Mouse (Mus musculus): ENCODE data around the gene Smc1b. TPM values are rescaled to one million over a fixed set of nuclear protein-coding genes. Genes with fewer than 3 reads are reported as not detected.
"Not testable (repeated sequence)": the region's sequence is repeated elsewhere in the genome, so short reads cannot be mapped to it uniquely, and the experiment has no call there.

Gene Smc1b
- polyA plus RNA-seq, 1 experiment from 2014 or later, result 0.18 TPM

- H3K27me3 ChIP-seq (ENCODE audit: control insufficient read depth, insufficient read depth, low read length); H3K9ac ChIP-seq (replicated peaks; ENCODE audit: low read length); H3K4me3 ChIP-seq (ENCODE audit: low read depth, low read length); H3K4me1 ChIP-seq (ENCODE audit: control insufficient read depth, insufficient read depth, low read length); H3K36me3 ChIP-seq (replicated peaks; ENCODE audit: control insufficient read depth, insufficient read depth, low read depth, low read length); H3K27ac ChIP-seq (replicated peaks; ENCODE audit: low read depth, low read length); H3K9me3 ChIP-seq (replicated peaks; ENCODE audit: control insufficient read depth, low read length); H3K4me2 ChIP-seq (ENCODE audit: low read depth, low read length); DNase-seq (ENCODE audit: low spot score); ATAC-seq (replicated peaks; ENCODE audit: insufficient number of reproducible peaks, low FRiP score, low TSS enrichment, low read depth): not testable (repeated sequence)
- WGBS, result 39% methylated on average over 7 of the region's 7 CpGs
Measured at GRCm38 (mm10) chr15:85033916-85034315, 97.8 kb downstream of the Smc1b start.

- Histone ChIP-seq H3K4me2 (ENCODE audit: low read depth, low read length) (no peak overlapping the region), H3K9me3 (replicated peaks; ENCODE audit: control insufficient read depth, low read length) (no peaks in the 10 kb centered on the region), H3K27me3 (ENCODE audit: control insufficient read depth, insufficient read depth, low read length) (no peaks in the 10 kb centered on the region), H3K36me3 (replicated peaks; ENCODE audit: control insufficient read depth, insufficient read depth, low read depth, low read length) (no peaks in the 10 kb centered on the region), H3K27ac (replicated peaks; ENCODE audit: low read depth, low read length) (no peak overlapping the region), H3K9ac (replicated peaks; ENCODE audit: low read length) (no peak overlapping the region), H3K4me3 (ENCODE audit: low read depth, low read length) (no peak overlapping the region), H3K4me1 (ENCODE audit: control insufficient read depth, insufficient read depth, low read length) (no peaks in the 10 kb centered on the region; the same call in 1 of the 2 replicates)
- ATAC-seq (replicated peaks; ENCODE audit: insufficient number of reproducible peaks, low FRiP score, low TSS enrichment, low read depth), result no peak
- 86% methylated on average over 3 of the region's 3 CpGs for WGBS
- DNase-seq (ENCODE audit: low spot score), result no peak
Measured at GRCm38 (mm10) chr15:85031866-85032265, 99.9 kb downstream of the Smc1b start.

GRCm38 (mm10) chr15:85030643-85031042 lies 101.1 kb downstream of the Smc1b start:
- not testable (repeated sequence) for H3K4me2 ChIP-seq (ENCODE audit: low read depth, low read length); H3K36me3 ChIP-seq (replicated peaks; ENCODE audit: control insufficient read depth, insufficient read depth, low read depth, low read length); H3K4me1 ChIP-seq (ENCODE audit: control insufficient read depth, insufficient read depth, low read length); H3K9ac ChIP-seq (replicated peaks; ENCODE audit: low read length); ATAC-seq (replicated peaks; ENCODE audit: insufficient number of reproducible peaks, low FRiP score, low TSS enrichment, low read depth); H3K9me3 ChIP-seq (replicated peaks; ENCODE audit: control insufficient read depth, low read length); H3K4me3 ChIP-seq (ENCODE audit: low read depth, low read length); DNase-seq (ENCODE audit: low spot score); H3K27me3 ChIP-seq (ENCODE audit: control insufficient read depth, insufficient read depth, low read length); H3K27ac ChIP-seq (replicated peaks; ENCODE audit: low read depth, low read length)
- 82% methylated on average over 1 of the region's 1 CpGs for WGBS

GRCm38 (mm10) chr15:85028648-85029047 lies 103.1 kb downstream of the Smc1b start, which contains the start of gene Fam118a:
Gene Fam118a (plus strand): TSS chr15:85028948.
- H3K9me3 ChIP-seq (replicated peaks; ENCODE audit: control insufficient read depth, low read length); H3K27me3 ChIP-seq (ENCODE audit: control insufficient read depth, insufficient read depth, low read length); H3K9ac ChIP-seq (replicated peaks; ENCODE audit: low read length); H3K4me1 ChIP-seq (ENCODE audit: control insufficient read depth, insufficient read depth, low read length); H3K36me3 ChIP-seq (replicated peaks; ENCODE audit: control insufficient read depth, insufficient read depth, low read depth, low read length); DNase-seq (ENCODE audit: low spot score); H3K4me2 ChIP-seq (ENCODE audit: low read depth, low read length); H3K4me3 ChIP-seq (ENCODE audit: low read depth, low read length); ATAC-seq (replicated peaks; ENCODE audit: insufficient number of reproducible peaks, low FRiP score, low TSS enrichment, low read depth); H3K27ac ChIP-seq (replicated peaks; ENCODE audit: low read depth, low read length): not testable (repeated sequence)
- 60% methylated on average over 1 of the region's 1 CpGs for WGBS

- DNase-seq (ENCODE audit: low spot score) (no peak), ATAC-seq (replicated peaks; ENCODE audit: insufficient number of reproducible peaks, low FRiP score, low TSS enrichment, low read depth) (no peak)
- H3K27me3 ChIP-seq (ENCODE audit: control insufficient read depth, insufficient read depth, low read length), result no peaks in the 10 kb centered on the region
- H3K27ac ChIP-seq (replicated peaks; ENCODE audit: low read depth, low read length), result no peak overlapping the region
- no peak overlapping the region for H3K4me2 ChIP-seq (ENCODE audit: low read depth, low read length)
- WGBS, result 52% methylated on average over 4 of the region's 4 CpGs
- no peak overlapping the region for H3K4me3 ChIP-seq (ENCODE audit: low read depth, low read length)
- H3K36me3 ChIP-seq (replicated peaks; ENCODE audit: control insufficient read depth, insufficient read depth, low read depth, low read length), result no peaks in the 10 kb centered on the region
- H3K9me3 ChIP-seq (replicated peaks; ENCODE audit: control insufficient read depth, low read length), result no peaks in the 10 kb centered on the region
- no peaks in the 10 kb centered on the region for H3K4me1 ChIP-seq (ENCODE audit: control insufficient read depth, insufficient read depth, low read length)
- H3K9ac ChIP-seq (replicated peaks; ENCODE audit: low read length), result no peak overlapping the region
Measured at GRCm38 (mm10) chr15:85027740-85028139, 104.0 kb downstream of the Smc1b start.

- Histone ChIP-seq H3K4me3 (ENCODE audit: low read depth, low read length) (no peak overlapping the region), H3K9ac (replicated peaks; ENCODE audit: low read length) (no peak overlapping the region), H3K4me1 (ENCODE audit: control insufficient read depth, insufficient read depth, low read length) (no peaks in the 10 kb centered on the region), H3K4me2 (ENCODE audit: low read depth, low read length) (no peak overlapping the region), H3K27me3 (ENCODE audit: control insufficient read depth, insufficient read depth, low read length) (no peaks in the 10 kb centered on the region), H3K27ac (replicated peaks; ENCODE audit: low read depth, low read length) (no peak overlapping the region), H3K9me3 (replicated peaks; ENCODE audit: control insufficient read depth, low read length) (no peaks in the 10 kb centered on the region), H3K36me3 (replicated peaks; ENCODE audit: control insufficient read depth, insufficient read depth, low read depth, low read length) (no peaks in the 10 kb centered on the region)
- WGBS, result 80% methylated on average over 4 of the region's 4 CpGs
- ATAC-seq (replicated peaks; ENCODE audit: insufficient number of reproducible peaks, low FRiP score, low TSS enrichment, low read depth) (no peak), DNase-seq (ENCODE audit: low spot score) (no peak)
Measured at GRCm38 (mm10) chr15:85026197-85026596, 105.6 kb downstream of the Smc1b start.

- H3K27ac ChIP-seq (replicated peaks; ENCODE audit: low read depth, low read length), result no peak overlapping the region
- no peak for ATAC-seq (replicated peaks; ENCODE audit: insufficient number of reproducible peaks, low FRiP score, low TSS enrichment, low read depth)
- no peaks in the 10 kb centered on the region for H3K9me3 ChIP-seq (replicated peaks; ENCODE audit: control insufficient read depth, low read length)
- no peaks in the 10 kb centered on the region for H3K4me1 ChIP-seq (ENCODE audit: control insufficient read depth, insufficient read depth, low read length)
- no peak overlapping the region for H3K4me3 ChIP-seq (ENCODE audit: low read depth, low read length)
- no peak overlapping the region for H3K4me2 ChIP-seq (ENCODE audit: low read depth, low read length)
- H3K27me3 ChIP-seq (ENCODE audit: control insufficient read depth, insufficient read depth, low read length), result no peaks in the 10 kb centered on the region
- WGBS, result 68% methylated on average over 4 of the region's 4 CpGs
- no peak for DNase-seq (ENCODE audit: low spot score)
- H3K9ac ChIP-seq (replicated peaks; ENCODE audit: low read length), result no peak overlapping the region
- H3K36me3 ChIP-seq (replicated peaks; ENCODE audit: control insufficient read depth, insufficient read depth, low read depth, low read length), result no peaks in the 10 kb centered on the region
Measured at GRCm38 (mm10) chr15:85022211-85022610, 109.6 kb downstream of the Smc1b start.

GRCm38 (mm10) chr15:85016951-85017664 lies 114.7 kb downstream of the Smc1b start, which contains the start of gene Upk3a:
Gene Upk3a (plus strand): TSS chr15:85017141.
- Histone ChIP-seq H3K27me3 (ENCODE audit: control insufficient read depth, insufficient read depth, low read length) (peaks cover 3% of the 10 kb centered on the region), H3K9ac (replicated peaks; ENCODE audit: low read length) (no peak within 1 kb of the TSS), H3K9me3 (replicated peaks; ENCODE audit: control insufficient read depth, low read length) (no peaks in the 10 kb centered on the region), H3K4me3 (ENCODE audit: low read depth, low read length) (no peak within 1 kb of the TSS), H3K36me3 (replicated peaks; ENCODE audit: control insufficient read depth, insufficient read depth, low read depth, low read length) (no peaks in the 10 kb centered on the region), H3K27ac (replicated peaks; ENCODE audit: low read depth, low read length) (no peak within 1 kb of the TSS), H3K4me2 (ENCODE audit: low read depth, low read length) (no peak within 1 kb of the TSS), H3K4me1 (ENCODE audit: control insufficient read depth, insufficient read depth, low read length) (no peaks in the 10 kb centered on the region)
- peak; percentile 26 for DNase-seq (ENCODE audit: low spot score)
- ATAC-seq (replicated peaks; ENCODE audit: insufficient number of reproducible peaks, low FRiP score, low TSS enrichment, low read depth), result 0 out of 2 replicates have a peak, but pooled peaks have one; percentile 42
- whole genome bisulfite sequencing, result 9% methylated on average over 21 of the region's 21 CpGs

Measured in embryonic facial prominence, embryonic 11.5 days (tissue).